Mouse (Mus musculus) cortical plate, adult 2 months (tissue): ENCODE measurements around the gene Gm3591.
"Not testable (repeated sequence)": the region's sequence is repeated elsewhere in the genome, so short reads cannot be mapped to it uniquely, and the experiment has no call there.

ENCODE experiments used
- CTCF ChIP-seq: fragments of 200-500 bp; IDR thresholded peaks from 2 replicates; pipeline ENCODE4 v1.5.1; 2011; ENCODE audit warnings: mild to moderate bottlenecking, control low read depth, low read length; ENCODE audit not compliant: insufficient read depth; ENCODE audit errors: extremely low read depth
- POLR2A ChIP-seq: fragments of 200-500 bp; IDR thresholded peaks from 2 replicates; pipeline ENCODE4 v1.6.1; 2011; ENCODE audit warnings: mild to moderate bottlenecking, low read length, control low read depth; ENCODE audit not compliant: insufficient read depth; ENCODE audit errors: extremely low read depth

GRCm38 (mm10) chr14:6426766-6427165, 14.5 kb upstream of the Gm3591 start:
- not testable (repeated sequence) for TF ChIP-seq POLR2A, CTCF
